Mouse (Mus musculus) lung, postnatal 0 days (tissue): ENCODE measurements around the gene Vmn2r117.
"Not testable (repeated sequence)": the region's sequence is repeated elsewhere in the genome, so short reads cannot be mapped to it uniquely, and the experiment has no call there.

Experiments used
- CTCF ChIP-seq: IDR thresholded peaks from 2 replicates; pipeline ENCODE4 v1.5.1; 2016; ENCODE audit warnings: antibody characterized with exemption, mild to moderate bottlenecking
- EP300 ChIP-seq: IDR thresholded peaks from 2 replicates; pipeline ENCODE4 v1.6.1; 2016; ENCODE audit warnings: antibody characterized with exemption, mild to moderate bottlenecking, control low read depth

GRCm38 (mm10) chr17:23479599-23479998 is at the start of gene Vmn2r117:
- not testable (repeated sequence) for TF ChIP-seq CTCF, EP300
